Mouse (Mus musculus): ENCODE results near the gene Chn2. TPM values are rescaled to one million over a fixed set of nuclear protein-coding genes. Genes with fewer than 3 reads are reported as not detected.

Gene Chn2
- polyA plus RNA-seq, 1 experiment from 2014 or later = 26.0 TPM

GRCm38 (mm10) chr6:54199516-54199915 lies 160.2 kb downstream of the Chn2 start:
- H3K27me3 ChIP-seq (ENCODE audit: control insufficient read depth, insufficient read depth, low read length) = peaks cover 3% of the 10 kb centered on the region; the same call in 1 of the 2 replicates
- no peaks in the 10 kb centered on the region for H3K36me3 ChIP-seq (ENCODE audit: control insufficient read depth, insufficient read depth, low read length)
- H3K9ac ChIP-seq (ENCODE audit: low read length) = no peak overlapping the region
- DNase-seq (ENCODE audit: low spot score, missing footprints) (no peak), ATAC-seq (ENCODE audit: low FRiP score) (0 out of 2 replicates have a peak, but pooled peaks have one; percentile 30)
- H3K27ac ChIP-seq (ENCODE audit: low read depth, low read length) = no peak overlapping the region
- WGBS = 34% methylated on average over 4 of the region's 4 CpGs
- no peak overlapping the region for H3K4me3 ChIP-seq (ENCODE audit: low read depth, low read length)
- H3K9me3 ChIP-seq (ENCODE audit: control insufficient read depth, low read length) = no peaks in the 10 kb centered on the region
- peaks cover 11% of the 10 kb centered on the region for H3K4me1 ChIP-seq (ENCODE audit: control insufficient read depth, insufficient read depth, low read length)
- H3K4me2 ChIP-seq = no peak overlapping the region

- 35% methylated on average over 11 of the region's 11 CpGs for WGBS
- peaks cover 3% of the 10 kb centered on the region; the same call in 1 of the 2 replicates for H3K27me3 ChIP-seq (ENCODE audit: control insufficient read depth, insufficient read depth, low read length)
- ATAC-seq (ENCODE audit: low FRiP score) (no peak), DNase-seq (ENCODE audit: low spot score, missing footprints) (peak; percentile 85)
- no peaks in the 10 kb centered on the region for H3K9me3 ChIP-seq (ENCODE audit: control insufficient read depth, low read length)
- H3K27ac ChIP-seq (ENCODE audit: low read depth, low read length) = 0 out of 2 replicates have a peak overlapping the region, but pooled peaks have one; percentile 2
- H3K4me3 ChIP-seq (ENCODE audit: low read depth, low read length) = no peak overlapping the region
- no peak overlapping the region for H3K9ac ChIP-seq (ENCODE audit: low read length)
- H3K4me2 ChIP-seq = no peak overlapping the region
- H3K4me1 ChIP-seq (ENCODE audit: control insufficient read depth, insufficient read depth, low read length) = peaks cover 16% of the 10 kb centered on the region
- H3K36me3 ChIP-seq (ENCODE audit: control insufficient read depth, insufficient read depth, low read length) = no peaks in the 10 kb centered on the region
These were observed 160.8 kb downstream of the Chn2 start for GRCm38 (mm10) chr6:54200031-54200722.

GRCm38 (mm10) chr6:54202311-54203020 lies 163.1 kb downstream of the Chn2 start:
- ATAC-seq (ENCODE audit: low FRiP score) = no peak
- Histone ChIP-seq H3K27me3 (ENCODE audit: control insufficient read depth, insufficient read depth, low read length) (peaks cover 5% of the 10 kb centered on the region), H3K27ac (ENCODE audit: low read depth, low read length) (no peak overlapping the region), H3K4me1 (ENCODE audit: control insufficient read depth, insufficient read depth, low read length) (peaks cover 31% of the 10 kb centered on the region), H3K9ac (ENCODE audit: low read length) (no peak overlapping the region), H3K4me2 (no peak overlapping the region), H3K4me3 (ENCODE audit: low read depth, low read length) (no peak overlapping the region), H3K9me3 (ENCODE audit: control insufficient read depth, low read length) (no peaks in the 10 kb centered on the region), H3K36me3 (ENCODE audit: control insufficient read depth, insufficient read depth, low read length) (no peaks in the 10 kb centered on the region)
- 82% methylated on average over 7 of the region's 7 CpGs for WGBS
- DNase-seq (ENCODE audit: low spot score, missing footprints) = no peak

GRCm38 (mm10) chr6:54203316-54203715 lies 164.0 kb downstream of the Chn2 start:
- ATAC-seq (ENCODE audit: low FRiP score) (no peak), DNase-seq (ENCODE audit: low spot score, missing footprints) (no peak)
- Histone ChIP-seq H3K4me2 (no peak overlapping the region), H3K9ac (ENCODE audit: low read length) (no peak overlapping the region), H3K9me3 (ENCODE audit: control insufficient read depth, low read length) (no peaks in the 10 kb centered on the region), H3K27me3 (ENCODE audit: control insufficient read depth, insufficient read depth, low read length) (peaks cover 12% of the 10 kb centered on the region), H3K27ac (ENCODE audit: low read depth, low read length) (no peak overlapping the region), H3K4me1 (ENCODE audit: control insufficient read depth, insufficient read depth, low read length) (peaks cover 31% of the 10 kb centered on the region), H3K4me3 (ENCODE audit: low read depth, low read length) (no peak overlapping the region), H3K36me3 (ENCODE audit: control insufficient read depth, insufficient read depth, low read length) (no peaks in the 10 kb centered on the region)
- WGBS = 84% methylated on average over 2 of the region's 2 CpGs

- WGBS = 89% methylated on average over 6 of the region's 6 CpGs
These were observed 164.6 kb downstream of the Chn2 start for GRCm38 (mm10) chr6:54203926-54204325.

GRCm38 (mm10) chr6:54204931-54205330 lies 165.6 kb downstream of the Chn2 start:
- Histone ChIP-seq H3K4me3 (ENCODE audit: low read depth, low read length) (no peak overlapping the region), H3K4me2 (no peak overlapping the region), H3K27me3 (ENCODE audit: control insufficient read depth, insufficient read depth, low read length) (peaks cover 13% of the 10 kb centered on the region), H3K36me3 (ENCODE audit: control insufficient read depth, insufficient read depth, low read length) (no peaks in the 10 kb centered on the region), H3K9ac (ENCODE audit: low read length) (no peak overlapping the region), H3K27ac (ENCODE audit: low read depth, low read length) (0 out of 2 replicates have a peak overlapping the region, but pooled peaks have one; percentile 72), H3K9me3 (ENCODE audit: control insufficient read depth, low read length) (no peaks in the 10 kb centered on the region; the same call in 1 of the 2 replicates), H3K4me1 (ENCODE audit: control insufficient read depth, insufficient read depth, low read length) (peaks cover 25% of the 10 kb centered on the region)
- DNase-seq (ENCODE audit: low spot score, missing footprints) (no peak), ATAC-seq (ENCODE audit: low FRiP score) (peak; percentile 56)
- 19% methylated on average over 2 of the region's 2 CpGs for WGBS

More at GRCm38 (mm10) chr6:54203926-54204325, 164.6 kb downstream of the Chn2 start:
- no peak for ATAC-seq (ENCODE audit: low FRiP score)
- Histone ChIP-seq H3K4me2 (no peak overlapping the region), H3K27ac (ENCODE audit: low read depth, low read length) (no peak overlapping the region), H3K4me3 (ENCODE audit: low read depth, low read length) (no peak overlapping the region), H3K9me3 (ENCODE audit: control insufficient read depth, low read length) (no peaks in the 10 kb centered on the region), H3K9ac (ENCODE audit: low read length) (no peak overlapping the region), H3K36me3 (ENCODE audit: control insufficient read depth, insufficient read depth, low read length) (no peaks in the 10 kb centered on the region), H3K4me1 (ENCODE audit: control insufficient read depth, insufficient read depth, low read length) (peaks cover 31% of the 10 kb centered on the region), H3K27me3 (ENCODE audit: control insufficient read depth, insufficient read depth, low read length) (peaks cover 13% of the 10 kb centered on the region)
- no peak for DNase-seq (ENCODE audit: low spot score, missing footprints)

- DNase-seq (ENCODE audit: low spot score, missing footprints) (peak; percentile 89), ATAC-seq (ENCODE audit: low FRiP score) (peak; percentile 79)
- no peak overlapping the region; the same call in 1 of the 2 replicates for H3K9ac ChIP-seq (ENCODE audit: low read length)
- H3K4me1 ChIP-seq (ENCODE audit: control insufficient read depth, insufficient read depth, low read length) = peaks cover 23% of the 10 kb centered on the region
- no peaks in the 10 kb centered on the region; the same call in 1 of the 2 replicates for H3K9me3 ChIP-seq (ENCODE audit: control insufficient read depth, low read length)
- no peaks in the 10 kb centered on the region for H3K36me3 ChIP-seq (ENCODE audit: control insufficient read depth, insufficient read depth, low read length)
- H3K4me3 ChIP-seq (ENCODE audit: low read depth, low read length) = no peak overlapping the region
- H3K27ac ChIP-seq (ENCODE audit: low read depth, low read length) = peak overlapping the region; percentile 72; the same call in 1 of the 2 replicates
- H3K4me2 ChIP-seq = peak overlapping the region; percentile 22; the same call in 1 of the 2 replicates
- H3K27me3 ChIP-seq (ENCODE audit: control insufficient read depth, insufficient read depth, low read length) = peaks cover 13% of the 10 kb centered on the region
- 24% methylated on average over 5 of the region's 5 CpGs for WGBS
These were observed 166.1 kb downstream of the Chn2 start for GRCm38 (mm10) chr6:54205471-54205870.

GRCm38 (mm10) chr6:54206221-54206738 lies 166.9 kb downstream of the Chn2 start:
- Histone ChIP-seq H3K4me3 (ENCODE audit: low read depth, low read length) (no peak overlapping the region), H3K27ac (ENCODE audit: low read depth, low read length) (no peak overlapping the region), H3K4me1 (ENCODE audit: control insufficient read depth, insufficient read depth, low read length) (peaks cover 27% of the 10 kb centered on the region), H3K4me2 (no peak overlapping the region), H3K9ac (ENCODE audit: low read length) (no peak overlapping the region), H3K27me3 (ENCODE audit: control insufficient read depth, insufficient read depth, low read length) (peaks cover 13% of the 10 kb centered on the region), H3K36me3 (ENCODE audit: control insufficient read depth, insufficient read depth, low read length) (no peaks in the 10 kb centered on the region), H3K9me3 (ENCODE audit: control insufficient read depth, low read length) (no peaks in the 10 kb centered on the region; the same call in 1 of the 2 replicates)
- ATAC-seq (ENCODE audit: low FRiP score) (peak; percentile 56), DNase-seq (ENCODE audit: low spot score, missing footprints) (peak; percentile 94)
- 12% methylated on average over 6 of the region's 6 CpGs for WGBS

- Histone ChIP-seq H3K27me3 (ENCODE audit: control insufficient read depth, insufficient read depth, low read length) (peaks cover 11% of the 10 kb centered on the region), H3K4me2 (no peak overlapping the region), H3K36me3 (ENCODE audit: control insufficient read depth, insufficient read depth, low read length) (no peaks in the 10 kb centered on the region), H3K9me3 (ENCODE audit: control insufficient read depth, low read length) (no peaks in the 10 kb centered on the region; the same call in 1 of the 2 replicates), H3K9ac (ENCODE audit: low read length) (no peak overlapping the region), H3K27ac (ENCODE audit: low read depth, low read length) (no peak overlapping the region), H3K4me1 (ENCODE audit: control insufficient read depth, insufficient read depth, low read length) (peaks cover 28% of the 10 kb centered on the region), H3K4me3 (ENCODE audit: low read depth, low read length) (no peak overlapping the region)
- DNase-seq (ENCODE audit: low spot score, missing footprints) (no peak), ATAC-seq (ENCODE audit: low FRiP score) (no peak)
- 76% methylated on average over 8 of the region's 8 CpGs for whole genome bisulfite sequencing
These were observed 169.4 kb downstream of the Chn2 start for GRCm38 (mm10) chr6:54208786-54209185.

All from midbrain, embryonic 11.5 days (tissue).